Mouse (Mus musculus) kidney, adult 2 months (tissue): Measurements from ENCODE around the gene Top2a.

Experiments used
- CTCF ChIP-seq: fragments of 200-500 bp; conservative IDR thresholded peaks from 2 replicates; pipeline ENCODE4 v1.5.1; 2011; ENCODE audit warnings: low read depth, mild to moderate bottlenecking, control low read depth, low read length, moderate library complexity, mixed read lengths; ENCODE audit not compliant: insufficient read depth, insufficient read length
- POLR2A ChIP-seq: fragments of 200-500 bp; IDR thresholded peaks from one replicate; pipeline ENCODE4 v1.6.1; 2011; ENCODE audit warnings: low read depth, low read length, control low read depth

DNA sequence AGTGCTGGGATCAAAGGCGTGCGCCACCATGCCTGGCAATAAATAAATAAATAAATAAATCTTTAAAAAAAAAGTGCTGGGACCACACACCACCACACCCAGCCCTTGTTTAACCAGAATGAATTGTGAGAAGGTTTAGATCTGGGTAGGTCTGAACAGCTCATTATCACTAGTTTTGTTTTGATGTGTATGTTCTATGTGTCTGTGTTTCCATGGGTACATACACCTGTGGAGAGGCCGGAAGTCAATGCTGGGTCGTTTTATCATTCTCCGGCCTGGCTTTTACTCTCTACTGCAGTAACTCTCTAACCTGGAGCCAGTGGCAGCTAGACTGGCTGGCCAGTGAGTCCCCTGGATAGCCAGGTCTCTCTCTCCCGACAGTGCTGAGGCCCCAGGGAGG is 33.1 kb downstream of the Top2a start:
- TF ChIP-seq CTCF (no peak), POLR2A (no peak)
